Mouse (Mus musculus): Measurements from ENCODE around the gene Arpc3.

- TF ChIP-seq POLR2A (IDR thresholded peaks at IDR 0.05; ENCODE audit: borderline replicate concordance, insufficient read depth, low read length) (no peak), CTCF (IDR thresholded peaks at IDR 0.05; ENCODE audit: borderline replicate concordance, insufficient read depth, low read depth, low read length) (no peak)
These were observed 8.2 kb downstream of the Arpc3 start for GRCm38 (mm10) chr5:122399871-122400270.

Measured in cerebellum, adult 2 months (tissue).